Mouse (Mus musculus): ENCODE data around the gene Dixdc1. TPM values are rescaled to one million over a fixed set of nuclear protein-coding genes. Genes with fewer than 3 reads are reported as not detected.

Gene Dixdc1
- polyA plus RNA-seq, 1 experiment from 2014 or later = 39.2 TPM

GRCm38 (mm10) chr9:50768107-50769002, 29.0 kb upstream of the Dixdc1 start, which contains the start of gene Fdxacb1:
Gene Fdxacb1, plus strand, starts transcription at chr9:50768236.
- Histone ChIP-seq H3K27ac (ENCODE audit: low read depth, low read length) (peak within 1 kb of the TSS; percentile 91), H3K27me3 (ENCODE audit: control insufficient read depth, insufficient read depth, low read length) (no peaks in the 10 kb centered on the region), H3K9me3 (ENCODE audit: control insufficient read depth, low read length) (no peaks in the 10 kb centered on the region), H3K4me1 (ENCODE audit: control insufficient read depth, insufficient read depth, low read length) (peaks cover 9% of the 10 kb centered on the region; the same call in 1 of the 2 replicates), H3K9ac (replicated peaks; ENCODE audit: low read depth, low read length) (peak within 1 kb of the TSS; percentile 68), H3K4me2 (ENCODE audit: low read depth, low read length) (peak within 1 kb of the TSS; percentile 69), H3K36me3 (ENCODE audit: control insufficient read depth, insufficient read depth, low read length) (no peaks in the 10 kb centered on the region), H3K4me3 (ENCODE audit: low read depth, low read length) (peak within 1 kb of the TSS; percentile 53)
- 5% methylated on average over 58 of the region's 59 CpGs for WGBS
- ATAC-seq (ENCODE audit: low read depth) = peak; percentile 96

GRCm38 (mm10) chr9:50767531-50768106, 28.3 kb upstream of the Dixdc1 start:
- no peaks in the 10 kb centered on the region for H3K36me3 ChIP-seq (ENCODE audit: control insufficient read depth, insufficient read depth, low read length)
- peaks cover 9% of the 10 kb centered on the region; the same call in 1 of the 2 replicates for H3K4me1 ChIP-seq (ENCODE audit: control insufficient read depth, insufficient read depth, low read length)
- WGBS = 5% methylated on average over 17 of the region's 17 CpGs
- peak overlapping the region; percentile 53 for H3K4me3 ChIP-seq (ENCODE audit: low read depth, low read length)
- peak; percentile 74; the same call in 1 of the 2 replicates for ATAC-seq (ENCODE audit: low read depth)
- H3K27ac ChIP-seq (ENCODE audit: low read depth, low read length) = peak overlapping the region; percentile 91
- H3K9me3 ChIP-seq (ENCODE audit: control insufficient read depth, low read length) = no peaks in the 10 kb centered on the region
- peak overlapping the region; percentile 68 for H3K9ac ChIP-seq (replicated peaks; ENCODE audit: low read depth, low read length)
- no peaks in the 10 kb centered on the region for H3K27me3 ChIP-seq (ENCODE audit: control insufficient read depth, insufficient read depth, low read length)
- peak overlapping the region; percentile 69 for H3K4me2 ChIP-seq (ENCODE audit: low read depth, low read length)

- no peak overlapping the region for H3K4me3 ChIP-seq (ENCODE audit: low read depth, low read length)
- H3K9ac ChIP-seq (replicated peaks; ENCODE audit: low read depth, low read length) = no peak overlapping the region
- H3K4me2 ChIP-seq (ENCODE audit: low read depth, low read length) = no peak overlapping the region
- WGBS = 71% methylated on average over 1 of the region's 1 CpGs
- H3K36me3 ChIP-seq (ENCODE audit: control insufficient read depth, insufficient read depth, low read length) = no peaks in the 10 kb centered on the region
- ATAC-seq (ENCODE audit: low read depth) = no peak
- no peaks in the 10 kb centered on the region for H3K9me3 ChIP-seq (ENCODE audit: control insufficient read depth, low read length)
- no peaks in the 10 kb centered on the region for H3K27me3 ChIP-seq (ENCODE audit: control insufficient read depth, insufficient read depth, low read length)
- H3K4me1 ChIP-seq (ENCODE audit: control insufficient read depth, insufficient read depth, low read length) = peaks cover 3% of the 10 kb centered on the region; the same call in 1 of the 2 replicates
- no peak overlapping the region for H3K27ac ChIP-seq (ENCODE audit: low read depth, low read length)
These were observed 24.0 kb upstream of the Dixdc1 start for GRCm38 (mm10) chr9:50763331-50763730.

GRCm38 (mm10) chr9:50761520-50762243, 22.4 kb upstream of the Dixdc1 start:
- Histone ChIP-seq H3K36me3 (ENCODE audit: control insufficient read depth, insufficient read depth, low read length) (no peaks in the 10 kb centered on the region), H3K4me1 (ENCODE audit: control insufficient read depth, insufficient read depth, low read length) (no peaks in the 10 kb centered on the region), H3K27ac (ENCODE audit: low read depth, low read length) (no peak overlapping the region), H3K9ac (replicated peaks; ENCODE audit: low read depth, low read length) (no peak overlapping the region), H3K27me3 (ENCODE audit: control insufficient read depth, insufficient read depth, low read length) (no peaks in the 10 kb centered on the region), H3K9me3 (ENCODE audit: control insufficient read depth, low read length) (no peaks in the 10 kb centered on the region), H3K4me3 (ENCODE audit: low read depth, low read length) (no peak overlapping the region), H3K4me2 (ENCODE audit: low read depth, low read length) (no peak overlapping the region)
- no peak for ATAC-seq (ENCODE audit: low read depth)
- 70% methylated on average over 6 of the region's 6 CpGs for WGBS

- Histone ChIP-seq H3K27me3 (ENCODE audit: control insufficient read depth, insufficient read depth, low read length) (no peaks in the 10 kb centered on the region), H3K36me3 (ENCODE audit: control insufficient read depth, insufficient read depth, low read length) (no peaks in the 10 kb centered on the region), H3K4me1 (ENCODE audit: control insufficient read depth, insufficient read depth, low read length) (no peaks in the 10 kb centered on the region), H3K9ac (replicated peaks; ENCODE audit: low read depth, low read length) (no peak overlapping the region), H3K4me2 (ENCODE audit: low read depth, low read length) (no peak overlapping the region), H3K9me3 (ENCODE audit: control insufficient read depth, low read length) (no peaks in the 10 kb centered on the region), H3K27ac (ENCODE audit: low read depth, low read length) (no peak overlapping the region), H3K4me3 (ENCODE audit: low read depth, low read length) (no peak overlapping the region)
- 26% methylated on average over 5 of the region's 5 CpGs for WGBS
- no peak for ATAC-seq (ENCODE audit: low read depth)
These were observed 17.4 kb upstream of the Dixdc1 start for GRCm38 (mm10) chr9:50756711-50757110.

GRCm38 (mm10) chr9:50753947-50754346, 14.6 kb upstream of the Dixdc1 start:
- H3K27ac ChIP-seq (ENCODE audit: low read depth, low read length) = no peak overlapping the region
- no peak overlapping the region for H3K9ac ChIP-seq (replicated peaks; ENCODE audit: low read depth, low read length)
- ATAC-seq (ENCODE audit: low read depth) = no peak
- H3K9me3 ChIP-seq (ENCODE audit: control insufficient read depth, low read length) = no peaks in the 10 kb centered on the region
- H3K36me3 ChIP-seq (ENCODE audit: control insufficient read depth, insufficient read depth, low read length) = no peaks in the 10 kb centered on the region
- no peaks in the 10 kb centered on the region for H3K27me3 ChIP-seq (ENCODE audit: control insufficient read depth, insufficient read depth, low read length)
- 76% methylated on average over 7 of the region's 7 CpGs for WGBS
- H3K4me1 ChIP-seq (ENCODE audit: control insufficient read depth, insufficient read depth, low read length) = no peaks in the 10 kb centered on the region
- H3K4me3 ChIP-seq (ENCODE audit: low read depth, low read length) = no peak overlapping the region
- H3K4me2 ChIP-seq (ENCODE audit: low read depth, low read length) = no peak overlapping the region

- Histone ChIP-seq H3K27ac (ENCODE audit: low read depth, low read length) (no peak overlapping the region), H3K4me2 (ENCODE audit: low read depth, low read length) (no peak overlapping the region), H3K36me3 (ENCODE audit: control insufficient read depth, insufficient read depth, low read length) (no peaks in the 10 kb centered on the region), H3K9ac (replicated peaks; ENCODE audit: low read depth, low read length) (no peak overlapping the region), H3K9me3 (ENCODE audit: control insufficient read depth, low read length) (no peaks in the 10 kb centered on the region), H3K4me3 (ENCODE audit: low read depth, low read length) (no peak overlapping the region), H3K4me1 (ENCODE audit: control insufficient read depth, insufficient read depth, low read length) (no peaks in the 10 kb centered on the region), H3K27me3 (ENCODE audit: control insufficient read depth, insufficient read depth, low read length) (no peaks in the 10 kb centered on the region)
- WGBS = 80% methylated on average over 17 of the region's 17 CpGs
- ATAC-seq (ENCODE audit: low read depth) = no peak
These were observed 13.7 kb upstream of the Dixdc1 start for GRCm38 (mm10) chr9:50752784-50753615.

- ATAC-seq (ENCODE audit: low read depth) = no peak
- Histone ChIP-seq H3K27ac (ENCODE audit: low read depth, low read length) (no peak within 1 kb of the TSS), H3K4me2 (ENCODE audit: low read depth, low read length) (no peak within 1 kb of the TSS)
These were observed 12.8 kb upstream of the Dixdc1 start, which contains the start of gene Hspb2 for GRCm38 (mm10) chr9:50752054-50752602. Gene Hspb2, minus strand, starts transcription at chr9:50752354.

More at GRCm38 (mm10) chr9:50752054-50752602, 12.8 kb upstream of the Dixdc1 start, which contains the start of gene Hspb2:
- H3K36me3 ChIP-seq (ENCODE audit: control insufficient read depth, insufficient read depth, low read length) = no peaks in the 10 kb centered on the region
- no peaks in the 10 kb centered on the region for H3K9me3 ChIP-seq (ENCODE audit: control insufficient read depth, low read length)
- H3K4me1 ChIP-seq (ENCODE audit: control insufficient read depth, insufficient read depth, low read length) = no peaks in the 10 kb centered on the region
- 76% methylated on average over 14 of the region's 14 CpGs for WGBS
- H3K4me3 ChIP-seq (ENCODE audit: low read depth, low read length) = no peak within 1 kb of the TSS
- no peak within 1 kb of the TSS for H3K9ac ChIP-seq (replicated peaks; ENCODE audit: low read depth, low read length)
- H3K27me3 ChIP-seq (ENCODE audit: control insufficient read depth, insufficient read depth, low read length) = no peaks in the 10 kb centered on the region
